Mouse (Mus musculus): ENCODE measurements around the gene Gabbr1. TPM values are rescaled to one million over a fixed set of nuclear protein-coding genes. Genes with fewer than 3 reads are reported as not detected.
A peak's percentile ranks its signal among the peaks of the same experiment; 100 is the strongest.

The Gabbr1 gene
- polyA plus RNA-seq, 1 experiment from 2014 or later, result 19.7 TPM

GRCm38 (mm10) chr17:37062101-37062641, 16.4 kb downstream of the Gabbr1 start:
- H3K4me2 ChIP-seq (ENCODE audit: low read depth, low read length, severe bottlenecking), result no peak overlapping the region
- H3K9me3 ChIP-seq (ENCODE audit: control insufficient read depth, low read length), result no peaks in the 10 kb centered on the region
- no peak for ATAC-seq (replicated peaks; ENCODE audit: low FRiP score)
- DNase-seq (ENCODE audit: low spot score), result no peak
- H3K4me3 ChIP-seq (ENCODE audit: low read depth, low read length), result no peak overlapping the region
- H3K27me3 ChIP-seq (ENCODE audit: control insufficient read depth, insufficient read depth, low read length), result no peaks in the 10 kb centered on the region
- 0 out of 2 replicates have a peak, but pooled peaks cover 2% of the 10 kb centered on the region for H3K4me1 ChIP-seq (replicated peaks; ENCODE audit: control insufficient read depth, insufficient read depth, low read length)
- no peak overlapping the region for H3K9ac ChIP-seq (ENCODE audit: low read length)
- H3K36me3 ChIP-seq (ENCODE audit: control insufficient read depth, insufficient read depth, low read length), result peaks cover 3% of the 10 kb centered on the region; the same call in 1 of the 2 replicates
- H3K27ac ChIP-seq (ENCODE audit: low read depth, low read length), result no peak overlapping the region
- 77% methylated on average over 10 of the region's 10 CpGs for WGBS

DNA sequence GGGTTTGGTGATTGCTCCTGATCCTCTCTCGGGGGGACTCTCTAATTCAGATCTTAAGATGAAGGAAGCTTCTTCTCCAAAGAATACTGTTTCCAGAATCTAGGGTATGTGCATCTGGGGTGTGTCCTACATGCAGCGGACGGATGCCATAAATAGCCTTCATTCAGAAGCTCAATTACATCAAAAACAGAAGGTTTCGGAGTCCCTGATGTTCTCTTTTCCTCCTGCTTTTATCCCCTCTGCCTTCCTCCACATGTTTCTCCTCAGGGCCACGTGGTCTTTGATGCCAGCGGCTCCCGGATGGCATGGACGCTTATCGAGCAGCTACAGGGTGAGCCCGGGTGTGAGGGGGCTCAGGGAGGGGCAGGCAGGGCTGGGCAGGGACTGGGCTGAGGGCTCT, 17.3 kb downstream of the Gabbr1 start:
- Histone ChIP-seq H3K9me3 (ENCODE audit: control insufficient read depth, low read length) (no peaks in the 10 kb centered on the region), H3K27ac (ENCODE audit: low read depth, low read length) (no peak overlapping the region), H3K4me1 (replicated peaks; ENCODE audit: control insufficient read depth, insufficient read depth, low read length) (0 out of 2 replicates have a peak, but pooled peaks cover 2% of the 10 kb centered on the region), H3K27me3 (ENCODE audit: control insufficient read depth, insufficient read depth, low read length) (no peaks in the 10 kb centered on the region), H3K9ac (ENCODE audit: low read length) (no peak overlapping the region), H3K4me3 (ENCODE audit: low read depth, low read length) (no peak overlapping the region), H3K4me2 (ENCODE audit: low read depth, low read length, severe bottlenecking) (no peak overlapping the region), H3K36me3 (ENCODE audit: control insufficient read depth, insufficient read depth, low read length) (peaks cover 3% of the 10 kb centered on the region; the same call in 1 of the 2 replicates)
- WGBS, result 65% methylated on average over 10 of the region's 10 CpGs
- ATAC-seq (replicated peaks; ENCODE audit: low FRiP score) (no peak), DNase-seq (ENCODE audit: low spot score) (no peak)

DNA sequence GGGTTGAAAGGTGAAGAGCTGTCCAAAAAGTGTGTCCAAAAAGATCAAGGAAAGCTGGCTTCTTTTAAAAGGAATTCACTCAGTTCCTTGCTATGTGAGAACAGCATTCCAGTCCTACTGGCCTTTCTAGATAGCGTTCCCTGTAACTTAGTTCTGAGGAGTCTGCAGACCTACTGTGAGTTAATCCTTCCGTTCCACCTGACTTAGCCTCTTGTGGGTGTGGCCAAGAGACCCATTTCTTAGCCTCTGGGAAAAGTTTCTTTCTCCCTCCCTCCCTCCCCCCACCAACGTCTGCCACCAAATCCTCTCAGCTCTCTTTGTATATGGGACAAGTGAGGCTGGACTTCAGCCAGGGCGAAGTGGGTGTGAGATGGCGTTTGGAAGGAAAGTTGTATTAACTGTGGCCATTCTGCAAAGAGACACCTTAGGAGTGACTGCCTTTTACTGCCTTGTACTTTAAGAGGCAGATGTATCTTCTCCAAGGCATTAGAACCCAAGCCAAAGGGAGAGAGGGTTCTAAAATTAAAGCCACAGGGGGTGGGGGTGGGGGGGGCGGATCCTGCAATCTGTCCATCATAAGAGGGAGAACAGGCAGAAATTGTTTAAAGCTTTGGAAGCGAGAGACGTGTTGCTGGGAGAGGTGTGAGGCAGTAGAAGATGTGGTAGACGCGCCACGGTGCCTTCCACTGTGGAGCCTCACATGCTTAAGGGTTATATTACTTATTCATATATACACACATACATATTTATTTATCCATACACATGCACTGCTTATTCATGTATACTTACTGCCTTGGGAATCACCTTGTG, 18.1 kb downstream of the Gabbr1 start:
- H3K27ac ChIP-seq (ENCODE audit: low read depth, low read length), result no peak overlapping the region
- H3K9ac ChIP-seq (ENCODE audit: low read length), result no peak overlapping the region
- no peaks in the 10 kb centered on the region for H3K9me3 ChIP-seq (ENCODE audit: control insufficient read depth, low read length)
- H3K27me3 ChIP-seq (ENCODE audit: control insufficient read depth, insufficient read depth, low read length), result no peaks in the 10 kb centered on the region
- 59% methylated on average over 11 of the region's 11 CpGs for WGBS
- peaks cover 3% of the 10 kb centered on the region; the same call in 1 of the 2 replicates for H3K36me3 ChIP-seq (ENCODE audit: control insufficient read depth, insufficient read depth, low read length)
- H3K4me1 ChIP-seq (replicated peaks; ENCODE audit: control insufficient read depth, insufficient read depth, low read length), result 0 out of 2 replicates have a peak, but pooled peaks cover 2% of the 10 kb centered on the region
- DNase-seq (ENCODE audit: low spot score), result no peak
- ATAC-seq (replicated peaks; ENCODE audit: low FRiP score), result no peak
- H3K4me2 ChIP-seq (ENCODE audit: low read depth, low read length, severe bottlenecking), result no peak overlapping the region
- no peak overlapping the region for H3K4me3 ChIP-seq (ENCODE audit: low read depth, low read length)

DNA sequence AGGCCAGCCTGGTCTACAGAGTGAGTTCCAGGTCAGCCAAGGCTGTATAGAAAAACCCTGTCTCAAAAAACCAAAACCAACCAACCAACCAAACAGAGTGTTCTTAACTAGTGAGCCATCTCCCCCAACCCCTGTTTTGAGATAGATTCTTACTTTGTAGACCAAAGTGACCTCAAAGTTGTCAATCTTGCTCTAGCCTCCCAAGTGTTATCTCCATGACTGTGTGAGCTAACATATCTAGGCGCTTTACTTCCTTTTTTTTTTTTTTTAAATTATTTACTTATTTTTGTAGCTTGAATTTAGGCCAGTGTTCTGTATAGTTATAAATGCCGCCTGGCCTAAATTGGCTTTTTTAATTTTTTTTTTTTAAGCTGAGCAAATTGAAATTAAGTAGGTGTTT, 20.2 kb downstream of the Gabbr1 start:
- ATAC-seq (replicated peaks; ENCODE audit: low FRiP score) (no peak), DNase-seq (ENCODE audit: low spot score) (no peak)
- H3K27ac ChIP-seq (ENCODE audit: low read depth, low read length), result no peak overlapping the region
- no peak overlapping the region for H3K9ac ChIP-seq (ENCODE audit: low read length)
- H3K9me3 ChIP-seq (ENCODE audit: control insufficient read depth, low read length), result no peaks in the 10 kb centered on the region
- H3K4me1 ChIP-seq (replicated peaks; ENCODE audit: control insufficient read depth, insufficient read depth, low read length), result 0 out of 2 replicates have a peak, but pooled peaks cover 2% of the 10 kb centered on the region
- H3K36me3 ChIP-seq (ENCODE audit: control insufficient read depth, insufficient read depth, low read length), result peaks cover 7% of the 10 kb centered on the region; the same call in 1 of the 2 replicates
- H3K4me3 ChIP-seq (ENCODE audit: low read depth, low read length), result no peak overlapping the region
- no peak overlapping the region for H3K4me2 ChIP-seq (ENCODE audit: low read depth, low read length, severe bottlenecking)
- WGBS, result 95% methylated on average over 2 of the region's 2 CpGs
- no peaks in the 10 kb centered on the region for H3K27me3 ChIP-seq (ENCODE audit: control insufficient read depth, insufficient read depth, low read length)

GRCm38 (mm10) chr17:37067861-37068260, 22.1 kb downstream of the Gabbr1 start:
- H3K4me1 ChIP-seq (replicated peaks; ENCODE audit: control insufficient read depth, insufficient read depth, low read length), result peaks cover 2% of the 10 kb centered on the region; the same call in 1 of the 2 replicates
- H3K4me3 ChIP-seq (ENCODE audit: low read depth, low read length), result no peak overlapping the region
- no peak overlapping the region for H3K4me2 ChIP-seq (ENCODE audit: low read depth, low read length, severe bottlenecking)
- no peak for ATAC-seq (replicated peaks; ENCODE audit: low FRiP score)
- H3K36me3 ChIP-seq (ENCODE audit: control insufficient read depth, insufficient read depth, low read length), result peaks cover 7% of the 10 kb centered on the region; the same call in 1 of the 2 replicates
- no peak for DNase-seq (ENCODE audit: low spot score)
- H3K27ac ChIP-seq (ENCODE audit: low read depth, low read length), result no peak overlapping the region
- WGBS, result 83% methylated on average over 1 of the region's 1 CpGs
- no peak overlapping the region for H3K9ac ChIP-seq (ENCODE audit: low read length)
- H3K9me3 ChIP-seq (ENCODE audit: control insufficient read depth, low read length), result no peaks in the 10 kb centered on the region
- H3K27me3 ChIP-seq (ENCODE audit: control insufficient read depth, insufficient read depth, low read length), result no peaks in the 10 kb centered on the region

DNA sequence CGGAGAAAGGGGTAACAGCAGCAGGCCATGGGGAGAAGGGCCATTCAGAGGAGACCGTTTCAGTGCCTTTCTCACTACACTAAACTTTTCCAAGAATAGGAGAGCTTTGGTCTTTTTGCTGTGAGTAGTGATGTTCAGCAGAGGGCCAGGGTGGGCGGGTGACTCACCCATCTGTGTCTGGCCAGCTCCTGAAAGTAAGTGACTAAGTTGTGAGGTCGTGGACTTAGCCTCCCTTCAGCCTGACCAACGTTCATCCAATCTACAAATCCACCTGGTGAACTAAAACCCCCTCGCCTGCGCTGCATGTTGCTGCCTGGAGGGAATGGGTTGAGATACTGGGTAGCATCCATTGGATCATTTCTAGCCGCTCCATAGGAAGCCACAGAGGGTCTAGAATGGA, 24.4 kb downstream of the Gabbr1 start:
- peaks cover 7% of the 10 kb centered on the region; the same call in 1 of the 2 replicates for H3K36me3 ChIP-seq (ENCODE audit: control insufficient read depth, insufficient read depth, low read length)
- peaks cover 2% of the 10 kb centered on the region; the same call in 1 of the 2 replicates for H3K4me1 ChIP-seq (replicated peaks; ENCODE audit: control insufficient read depth, insufficient read depth, low read length)
- no peak overlapping the region for H3K27ac ChIP-seq (ENCODE audit: low read depth, low read length)
- H3K4me2 ChIP-seq (ENCODE audit: low read depth, low read length, severe bottlenecking), result no peak overlapping the region
- no peak for ATAC-seq (replicated peaks; ENCODE audit: low FRiP score)
- H3K4me3 ChIP-seq (ENCODE audit: low read depth, low read length), result no peak overlapping the region
- no peak overlapping the region for H3K9ac ChIP-seq (ENCODE audit: low read length)
- H3K9me3 ChIP-seq (ENCODE audit: control insufficient read depth, low read length), result no peaks in the 10 kb centered on the region
- DNase-seq (ENCODE audit: low spot score), result no peak
- H3K27me3 ChIP-seq (ENCODE audit: control insufficient read depth, insufficient read depth, low read length), result no peaks in the 10 kb centered on the region
- 92% methylated on average over 8 of the region's 8 CpGs for WGBS

- no peak overlapping the region for H3K4me2 ChIP-seq (ENCODE audit: low read depth, low read length, severe bottlenecking)
- peak overlapping the region; percentile 46; the same call in 1 of the 2 replicates for H3K27ac ChIP-seq (ENCODE audit: low read depth, low read length)
- no peak for DNase-seq (ENCODE audit: low spot score)
- no peaks in the 10 kb centered on the region for H3K27me3 ChIP-seq (ENCODE audit: control insufficient read depth, insufficient read depth, low read length)
- 61% methylated on average over 12 of the region's 12 CpGs for WGBS
- peaks cover 4% of the 10 kb centered on the region; the same call in 1 of the 2 replicates for H3K36me3 ChIP-seq (ENCODE audit: control insufficient read depth, insufficient read depth, low read length)
- 0 out of 2 replicates have a peak, but pooled peaks have one; percentile 38 for ATAC-seq (replicated peaks; ENCODE audit: low FRiP score)
- peaks cover 2% of the 10 kb centered on the region; the same call in 1 of the 2 replicates for H3K4me1 ChIP-seq (replicated peaks; ENCODE audit: control insufficient read depth, insufficient read depth, low read length)
- H3K4me3 ChIP-seq (ENCODE audit: low read depth, low read length), result no peak overlapping the region
- peak overlapping the region; percentile 32; the same call in 1 of the 2 replicates for H3K9ac ChIP-seq (ENCODE audit: low read length)
- H3K9me3 ChIP-seq (ENCODE audit: control insufficient read depth, low read length), result no peaks in the 10 kb centered on the region
These were observed 26.4 kb downstream of the Gabbr1 start for GRCm38 (mm10) chr17:37072080-37072729.

GRCm38 (mm10) chr17:37072730-37073276, 27.0 kb downstream of the Gabbr1 start:
- Histone ChIP-seq H3K4me1 (replicated peaks; ENCODE audit: control insufficient read depth, insufficient read depth, low read length) (peaks cover 2% of the 10 kb centered on the region; the same call in 1 of the 2 replicates), H3K4me3 (ENCODE audit: low read depth, low read length) (no peak overlapping the region), H3K9me3 (ENCODE audit: control insufficient read depth, low read length) (no peaks in the 10 kb centered on the region), H3K27ac (ENCODE audit: low read depth, low read length) (peak overlapping the region; percentile 46; the same call in 1 of the 2 replicates), H3K4me2 (ENCODE audit: low read depth, low read length, severe bottlenecking) (no peak overlapping the region), H3K36me3 (ENCODE audit: control insufficient read depth, insufficient read depth, low read length) (peaks cover 4% of the 10 kb centered on the region; the same call in 1 of the 2 replicates), H3K27me3 (ENCODE audit: control insufficient read depth, insufficient read depth, low read length) (no peaks in the 10 kb centered on the region), H3K9ac (ENCODE audit: low read length) (0 out of 2 replicates have a peak overlapping the region, but pooled peaks have one; percentile 20)
- WGBS, result 43% methylated on average over 11 of the region's 11 CpGs
- ATAC-seq (replicated peaks; ENCODE audit: low FRiP score) (peak; percentile 25; the same call in 1 of the 2 replicates), DNase-seq (ENCODE audit: low spot score) (no peak)
